Mouse (Mus musculus) midbrain, embryonic 13.5 days (tissue): ENCODE measurements at regions not wholly inside any gene's neighbourhood (a gene's known extent, or its start where the extent isn't known, plus 50 kb on each side); places are given as distances from the start of the nearest gene placed in this dataset.
A peak's percentile ranks its signal among the peaks of the same experiment; 100 is the strongest.

Source experiments
- ATAC-seq: fragments of 200-750 bp; cut with Nextera tagmentation; 2 replicates; pipeline ENCODE4 v1.8.0; 2017; ENCODE audit warnings: mild to moderate bottlenecking, moderate TSS enrichment, moderate library complexity
- H3K27ac ChIP-seq: fragments of 300-500 bp; sonication (generic); 2 replicates; pipeline ENCODE4 v1.5.1; 2015; ENCODE audit warnings: inconsistent platforms, mild to moderate bottlenecking, moderate library complexity
- H3K27me3 ChIP-seq: fragments of 300-500 bp; sonication (generic); 2 replicates; pipeline ENCODE4 v1.6.1; 2015; ENCODE audit warnings: mild to moderate bottlenecking, inconsistent platforms
- H3K36me3 ChIP-seq: fragments of 300-500 bp; sonication (generic); 2 replicates; pipeline ENCODE4 v1.6.1; 2015; ENCODE audit warnings: mild to moderate bottlenecking, inconsistent platforms
- H3K4me1 ChIP-seq: fragments of 300-500 bp; sonication (generic); replicated peaks from 2 replicates; pipeline ENCODE4 v1.6.1; 2015; ENCODE audit warnings: inconsistent platforms
- H3K4me2 ChIP-seq: fragments of 300-500 bp; sonication (generic); replicated peaks from 2 replicates; pipeline ENCODE4 v1.6.1; 2015; ENCODE audit warnings: moderate library complexity, mild to moderate bottlenecking, inconsistent platforms
- H3K4me3 ChIP-seq: fragments of 300-500 bp; sonication (generic); replicated peaks from 2 replicates; pipeline ENCODE4 v1.5.1; 2015; ENCODE audit warnings: mild to moderate bottlenecking, inconsistent platforms
- H3K9ac ChIP-seq: fragments of 300-500 bp; sonication (generic); replicated peaks from 2 replicates; pipeline ENCODE4 v1.6.1; 2015; ENCODE audit warnings: mild to moderate bottlenecking, inconsistent platforms
- H3K9me3 ChIP-seq: fragments of 300-500 bp; sonication (generic); 2 replicates; pipeline ENCODE4 v1.6.1; 2016; ENCODE audit warnings: mild to moderate bottlenecking, inconsistent platforms
- WGBS: fragments of 180-500 bp; shearing (Covaris S2); methylation state at CpG from one replicate; pipeline ENCODE4 v1.1.7; 2015; 5-methylcytosine and 5-hydroxymethylcytosine counted together

GRCm38 (mm10) chr11:117567961-117568605, 83.9 kb downstream of the Gm11733 start:
- ATAC-seq, result no peak
- WGBS, result 87% methylated on average over 9 of the region's 9 CpGs
- no peak overlapping the region for H3K27ac ChIP-seq
- H3K36me3 ChIP-seq, result no peaks in the 10 kb centered on the region
- no peaks in the 10 kb centered on the region for H3K9me3 ChIP-seq
- peaks cover 11% of the 10 kb centered on the region; the same call in 1 of the 2 replicates for H3K4me1 ChIP-seq
- H3K4me3 ChIP-seq, result no peak overlapping the region
- no peak overlapping the region for H3K9ac ChIP-seq
- no peak overlapping the region for H3K4me2 ChIP-seq
- no peaks in the 10 kb centered on the region for H3K27me3 ChIP-seq

GRCm38 (mm10) chr11:117568606-117568991, 84.4 kb downstream of the Gm11733 start:
- no peak overlapping the region for H3K27ac ChIP-seq
- ATAC-seq, result no peak
- WGBS, result 77% methylated on average over 9 of the region's 9 CpGs

DNA sequence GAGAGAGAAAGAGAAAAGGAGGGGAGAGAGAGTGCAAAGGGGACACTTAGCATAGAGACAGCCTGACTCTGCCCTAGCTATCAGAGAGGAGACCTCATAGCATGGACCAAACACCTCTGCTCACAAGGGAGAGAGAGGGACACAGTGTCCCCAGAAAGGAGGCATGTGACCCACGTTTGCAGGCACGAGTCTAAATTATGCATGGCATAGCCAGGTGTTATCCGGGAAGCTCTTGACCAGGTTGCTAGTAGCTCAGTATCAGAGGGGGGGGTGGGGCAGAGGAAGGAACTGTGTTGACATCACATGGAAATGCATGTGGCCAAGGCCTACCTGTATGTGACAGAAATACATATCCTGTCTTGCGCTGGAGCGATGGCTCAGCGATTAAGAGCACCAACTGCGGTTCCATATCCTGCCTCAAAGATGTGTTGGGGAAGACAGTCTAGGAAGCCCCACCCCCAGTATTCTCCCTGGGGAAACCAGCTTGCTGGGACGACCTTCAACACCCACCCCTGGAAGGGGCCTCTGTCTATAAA, 84.5 kb upstream of the Tnrc6c start:
- Histone ChIP-seq H3K27me3 (no peaks in the 10 kb centered on the region), H3K4me3 (no peak overlapping the region), H3K36me3 (no peaks in the 10 kb centered on the region), H3K27ac (no peak overlapping the region), H3K4me2 (no peak overlapping the region), H3K9me3 (no peaks in the 10 kb centered on the region), H3K4me1 (peaks cover 16% of the 10 kb centered on the region; the same call in 1 of the 2 replicates), H3K9ac (no peak overlapping the region)
- ATAC-seq, result no peak
- WGBS, result 82% methylated on average over 8 of the region's 8 CpGs

More at GRCm38 (mm10) chr11:117568606-117568991, 84.4 kb downstream of the Gm11733 start:
- Histone ChIP-seq H3K4me1 (peaks cover 12% of the 10 kb centered on the region; the same call in 1 of the 2 replicates), H3K4me2 (no peak overlapping the region), H3K4me3 (no peak overlapping the region), H3K9me3 (no peaks in the 10 kb centered on the region), H3K27me3 (no peaks in the 10 kb centered on the region), H3K36me3 (no peaks in the 10 kb centered on the region), H3K9ac (no peak overlapping the region)

GRCm38 (mm10) chr11:117571858-117572257, 82.2 kb upstream of the Tnrc6c start:
- Histone ChIP-seq H3K4me1 (peaks cover 16% of the 10 kb centered on the region; the same call in 1 of the 2 replicates), H3K4me2 (no peak overlapping the region), H3K36me3 (no peaks in the 10 kb centered on the region), H3K27ac (no peak overlapping the region), H3K9me3 (no peaks in the 10 kb centered on the region), H3K4me3 (no peak overlapping the region), H3K9ac (no peak overlapping the region), H3K27me3 (no peaks in the 10 kb centered on the region)
- ATAC-seq, result no peak
- 88% methylated on average over 3 of the region's 3 CpGs for WGBS

GRCm38 (mm10) chr11:117574721-117575120, 79.4 kb upstream of the Tnrc6c start:
- Histone ChIP-seq H3K27me3 (no peaks in the 10 kb centered on the region), H3K4me2 (no peak overlapping the region), H3K4me3 (no peak overlapping the region), H3K9ac (no peak overlapping the region), H3K4me1 (peaks cover 14% of the 10 kb centered on the region), H3K36me3 (no peaks in the 10 kb centered on the region), H3K9me3 (no peaks in the 10 kb centered on the region), H3K27ac (no peak overlapping the region)
- WGBS, result 75% methylated on average over 3 of the region's 3 CpGs
- no peak for ATAC-seq

GRCm38 (mm10) chr11:117579121-117579520, 75.0 kb upstream of the Tnrc6c start:
- no peaks in the 10 kb centered on the region for H3K27me3 ChIP-seq
- 100% methylated on average over 2 of the region's 2 CpGs for WGBS
- peaks cover 12% of the 10 kb centered on the region for H3K4me1 ChIP-seq
- no peaks in the 10 kb centered on the region for H3K9me3 ChIP-seq
- no peak overlapping the region for H3K4me3 ChIP-seq
- no peak overlapping the region for H3K4me2 ChIP-seq
- H3K9ac ChIP-seq, result no peak overlapping the region
- H3K36me3 ChIP-seq, result no peaks in the 10 kb centered on the region
- H3K27ac ChIP-seq, result no peak overlapping the region
- ATAC-seq, result no peak

- WGBS, result 59% methylated on average over 3 of the region's 3 CpGs
- Histone ChIP-seq H3K9ac (no peak overlapping the region), H3K36me3 (no peaks in the 10 kb centered on the region), H3K27ac (no peak overlapping the region), H3K4me3 (no peak overlapping the region), H3K27me3 (no peaks in the 10 kb centered on the region), H3K4me1 (peaks cover 12% of the 10 kb centered on the region), H3K4me2 (no peak overlapping the region), H3K9me3 (no peaks in the 10 kb centered on the region)
- no peak for ATAC-seq
Measured at GRCm38 (mm10) chr11:117579720-117580119, 74.4 kb upstream of the Tnrc6c start.

DNA sequence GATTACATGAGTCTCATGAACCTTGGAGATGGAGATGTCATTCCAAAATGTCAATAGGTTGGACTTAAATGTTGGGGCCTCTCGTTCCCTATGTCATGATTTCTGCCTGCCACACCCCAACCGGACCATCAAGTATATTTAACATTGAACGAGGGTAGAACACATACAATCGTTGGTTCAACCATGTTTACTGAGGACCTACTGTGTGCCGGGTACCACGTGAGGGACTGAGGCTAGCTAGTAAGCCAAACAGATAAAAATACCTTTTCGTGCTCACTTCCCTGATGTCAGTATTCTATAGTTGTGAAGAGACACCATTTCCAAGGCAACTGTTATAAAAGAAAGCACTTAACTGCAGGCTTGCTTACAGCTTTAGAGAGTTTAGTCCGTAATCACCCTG, 70.6 kb upstream of the Tnrc6c start:
- Histone ChIP-seq H3K9ac (no peak overlapping the region), H3K4me1 (peaks cover 22% of the 10 kb centered on the region), H3K27ac (no peak overlapping the region), H3K9me3 (no peaks in the 10 kb centered on the region), H3K27me3 (no peaks in the 10 kb centered on the region), H3K4me2 (no peak overlapping the region), H3K4me3 (no peak overlapping the region), H3K36me3 (no peaks in the 10 kb centered on the region)
- WGBS, result 93% methylated on average over 8 of the region's 8 CpGs
- no peak for ATAC-seq

DNA sequence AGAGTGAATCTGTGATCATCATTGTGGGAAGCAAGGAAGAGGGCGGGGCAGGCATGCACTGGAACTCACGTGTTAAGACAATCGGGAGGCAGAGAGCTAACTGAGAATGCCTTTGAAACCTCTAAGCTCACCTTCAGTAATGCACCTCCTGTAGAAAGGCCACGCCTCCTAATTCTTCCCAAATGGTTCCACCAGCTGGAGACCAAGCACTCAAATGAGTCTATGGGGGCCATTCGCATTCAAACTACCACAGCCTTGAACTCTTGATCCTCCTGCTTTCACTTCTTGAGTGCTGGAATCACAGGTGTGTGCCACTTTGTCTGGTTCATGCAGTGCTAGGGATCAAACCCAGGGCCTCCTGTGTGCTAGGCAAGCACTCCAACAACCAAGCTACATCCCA, 68.5 kb upstream of the Tnrc6c start:
- Histone ChIP-seq H3K27me3 (no peaks in the 10 kb centered on the region), H3K27ac (no peak overlapping the region), H3K9me3 (no peaks in the 10 kb centered on the region), H3K4me3 (no peak overlapping the region), H3K9ac (no peak overlapping the region), H3K4me1 (peaks cover 28% of the 10 kb centered on the region), H3K36me3 (no peaks in the 10 kb centered on the region), H3K4me2 (no peak overlapping the region)
- 91% methylated on average over 5 of the region's 5 CpGs for WGBS
- ATAC-seq, result no peak

GRCm38 (mm10) chr11:117586063-117586462, 68.0 kb upstream of the Tnrc6c start:
- WGBS, result 36% methylated on average over 4 of the region's 4 CpGs
- H3K27ac ChIP-seq, result peak overlapping the region; percentile 27

DNA sequence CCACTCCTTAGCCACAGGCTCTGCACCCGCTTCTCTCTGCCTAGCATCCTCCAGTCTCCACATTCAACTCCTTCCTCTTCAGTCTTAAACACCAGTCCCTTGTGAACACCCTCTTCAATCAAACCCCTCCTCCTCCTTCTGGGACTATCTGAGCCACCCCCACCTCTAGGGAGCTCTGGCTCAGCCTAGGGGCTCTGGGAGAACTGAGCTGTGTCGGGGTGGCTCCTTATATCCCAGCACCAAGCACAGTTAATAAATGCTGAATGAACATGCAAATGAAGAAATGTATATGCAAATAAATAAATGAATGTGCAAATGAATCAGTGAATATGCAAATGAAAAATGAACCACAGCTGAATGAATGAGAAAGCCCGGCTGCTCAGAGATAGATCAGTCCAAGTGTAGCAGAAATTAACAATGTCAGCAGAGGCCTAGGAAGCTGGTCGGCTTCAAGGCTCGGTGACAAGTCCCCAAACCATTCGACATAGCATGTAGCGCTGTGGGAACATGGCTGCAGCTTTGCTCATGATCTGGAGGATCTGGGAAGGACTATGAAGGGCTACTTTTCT, 67.1 kb upstream of the Tnrc6c start:
- no peak overlapping the region for H3K9ac ChIP-seq
- no peaks in the 10 kb centered on the region for H3K9me3 ChIP-seq
- WGBS, result 70% methylated on average over 7 of the region's 7 CpGs
- ATAC-seq, result peak; percentile 74; the same call in 1 of the 2 replicates
- H3K27ac ChIP-seq, result peak overlapping the region; percentile 57
- peaks cover 22% of the 10 kb centered on the region for H3K4me1 ChIP-seq
- no peak overlapping the region for H3K4me2 ChIP-seq
- no peaks in the 10 kb centered on the region for H3K36me3 ChIP-seq
- H3K27me3 ChIP-seq, result no peaks in the 10 kb centered on the region
- H3K4me3 ChIP-seq, result no peak overlapping the region

More at GRCm38 (mm10) chr11:117586063-117586462, 68.0 kb upstream of the Tnrc6c start:
- H3K36me3 ChIP-seq, result no peaks in the 10 kb centered on the region
- no peak overlapping the region for H3K9ac ChIP-seq
- H3K4me3 ChIP-seq, result no peak overlapping the region
- no peaks in the 10 kb centered on the region for H3K27me3 ChIP-seq
- H3K4me2 ChIP-seq, result no peak overlapping the region
- H3K9me3 ChIP-seq, result no peaks in the 10 kb centered on the region
- H3K4me1 ChIP-seq, result peaks cover 25% of the 10 kb centered on the region
- ATAC-seq, result no peak

- Histone ChIP-seq H3K27ac (peak overlapping the region; percentile 48; the same call in 1 of the 2 replicates), H3K4me3 (no peak overlapping the region), H3K4me2 (no peak overlapping the region), H3K27me3 (no peaks in the 10 kb centered on the region), H3K4me1 (peaks cover 22% of the 10 kb centered on the region), H3K36me3 (no peaks in the 10 kb centered on the region), H3K9me3 (no peaks in the 10 kb centered on the region), H3K9ac (no peak overlapping the region)
- no peak for ATAC-seq
- 78% methylated on average over 8 of the region's 8 CpGs for WGBS
Measured at GRCm38 (mm10) chr11:117589006-117589405, 65.1 kb upstream of the Tnrc6c start.
